Mouse (Mus musculus) C2C12 (cell line): ENCODE measurements around the gene Crabp1.

ENCODE experiments used
- CEBPB ChIP-seq: IDR thresholded peaks from one replicate; pipeline ENCODE4 v1.6.1; 2011; ENCODE audit warnings: low read depth, mild to moderate bottlenecking, control low read depth, moderate library complexity
- CTCF ChIP-seq: IDR thresholded peaks from one replicate; pipeline ENCODE4 v1.5.1; 2011; ENCODE audit not compliant: control insufficient read depth, insufficient read depth, insufficient read length
- FOSL1 ChIP-seq: IDR thresholded peaks from one replicate; pipeline ENCODE4 v1.8.0; 2011; ENCODE audit warnings: mild to moderate bottlenecking, low read length; ENCODE audit not compliant: poor library complexity, insufficient read depth, severe bottlenecking
- MAX ChIP-seq: IDR thresholded peaks from one replicate; pipeline ENCODE4 v1.6.1; 2011; ENCODE audit warnings: mild to moderate bottlenecking, control low read depth
- MYOD1 ChIP-seq: IDR thresholded peaks from one replicate; pipeline ENCODE4 v1.6.1; 2011; ENCODE audit warnings: low read depth; ENCODE audit not compliant: control insufficient read depth, insufficient read length
- MYOG ChIP-seq: IDR thresholded peaks from one replicate; pipeline ENCODE4 v1.6.1; 2011; ENCODE audit not compliant: control insufficient read depth, insufficient read length; ENCODE audit errors: extremely low read depth
- USF1 ChIP-seq: IDR thresholded peaks from one replicate; pipeline ENCODE4 v1.6.1; 2011; ENCODE audit warnings: low read depth, mild to moderate bottlenecking, control low read depth, moderate library complexity

DNA sequence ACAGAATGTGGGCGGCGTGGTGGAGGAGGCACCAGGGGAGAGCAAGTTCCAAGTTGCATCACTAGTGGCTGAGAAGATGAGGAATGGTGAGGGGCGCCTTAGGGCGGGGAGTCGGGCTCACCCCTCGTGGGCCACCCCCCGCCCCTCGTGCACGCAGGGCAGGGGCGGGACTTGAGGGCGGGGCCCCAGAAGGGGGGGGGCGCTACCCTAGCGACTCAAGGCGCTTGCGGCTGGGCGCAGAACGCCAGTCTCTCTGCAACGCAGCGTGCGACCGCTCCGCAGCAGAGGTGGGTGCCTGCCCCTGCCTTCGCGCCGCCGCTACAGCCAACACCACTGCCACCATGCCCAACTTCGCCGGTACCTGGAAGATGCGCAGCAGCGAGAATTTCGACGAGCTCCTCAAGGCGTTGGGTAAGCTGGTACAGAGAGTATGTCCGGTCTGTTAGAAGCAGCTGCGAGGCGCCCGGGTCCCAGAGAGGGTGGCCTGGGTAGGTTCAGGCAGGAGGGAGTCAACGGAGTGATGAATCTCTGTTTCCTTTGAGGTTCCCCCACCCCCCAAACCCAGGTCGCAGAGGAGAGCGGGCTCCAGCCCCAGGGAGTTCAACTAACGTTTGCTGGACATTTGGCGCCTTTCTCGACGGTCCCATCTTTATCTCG lies at the start of gene Crabp1:
- TF ChIP-seq CTCF (no peak), FOSL1 (no peak), USF1 (no peak), CEBPB (no peak), MYOG (no peak), MAX (no peak), MYOD1 (no peak)
